Mouse (Mus musculus): ENCODE data around the gene Ccn1.

Ccn1 gene

DNA sequence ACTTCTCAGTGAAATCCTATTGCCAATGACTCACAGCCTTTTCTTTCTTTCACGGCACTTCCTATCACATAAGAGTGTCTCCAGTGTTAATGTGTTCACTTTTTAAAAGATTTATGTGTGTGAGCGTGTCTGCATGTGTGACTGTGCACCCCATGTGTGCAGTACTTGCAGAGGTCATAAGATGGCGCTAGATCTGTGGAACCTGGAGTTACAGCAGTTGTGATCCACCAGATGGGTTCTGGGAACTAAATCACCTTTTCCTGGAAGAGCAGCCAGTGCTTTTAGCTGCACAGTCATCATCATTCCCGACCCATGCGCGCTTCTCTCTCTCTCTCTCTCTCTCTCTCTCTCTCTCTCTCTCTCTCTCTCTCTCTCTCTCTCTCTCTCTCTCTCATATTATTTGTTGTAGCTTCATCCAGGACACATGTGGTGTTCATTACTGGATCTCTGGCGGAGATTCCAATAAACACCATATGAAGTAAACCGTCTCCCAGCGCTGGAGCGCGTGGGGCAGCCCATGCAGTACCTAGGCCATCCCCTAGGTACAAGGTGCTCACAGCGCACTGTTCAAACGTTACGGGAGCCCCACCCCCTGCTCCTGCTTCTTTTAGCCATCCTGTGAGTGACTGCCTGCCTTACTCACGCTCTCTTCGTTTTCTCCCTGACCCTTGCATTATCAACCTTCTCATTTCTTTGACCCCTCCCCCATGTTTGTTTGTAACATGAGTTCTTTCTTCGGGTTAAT is 30.0 kb downstream of the Ccn1 start:
- no peak for DNase-seq (ENCODE audit: low read depth, low spot score)

DNA sequence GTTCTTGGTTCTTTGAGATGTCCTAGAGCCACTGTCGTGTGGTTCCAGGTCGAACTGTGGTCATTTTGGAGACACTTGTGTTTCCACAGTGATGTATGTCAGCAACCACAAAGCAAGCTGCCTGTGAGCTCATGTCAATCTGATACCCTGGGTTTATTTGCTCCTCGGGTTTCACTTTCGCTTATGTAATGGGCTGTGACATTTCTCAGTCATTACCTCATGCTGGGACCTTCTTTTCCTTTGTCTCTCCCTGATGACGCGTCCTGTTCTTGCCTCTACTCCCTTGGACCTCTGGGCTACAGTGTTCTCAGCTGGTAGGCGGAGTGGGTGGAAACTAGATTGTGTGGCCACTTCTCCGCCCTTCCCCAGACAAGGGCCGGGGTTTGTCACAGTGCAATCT is 31.5 kb downstream of the Ccn1 start:
- no peak for DNase-seq (ENCODE audit: low read depth, low spot score)

GRCm38 (mm10) chr3:145614362-145615115 is 35.2 kb downstream of the Ccn1 start:
- no peak for DNase-seq (ENCODE audit: low read depth, low spot score)

DNA sequence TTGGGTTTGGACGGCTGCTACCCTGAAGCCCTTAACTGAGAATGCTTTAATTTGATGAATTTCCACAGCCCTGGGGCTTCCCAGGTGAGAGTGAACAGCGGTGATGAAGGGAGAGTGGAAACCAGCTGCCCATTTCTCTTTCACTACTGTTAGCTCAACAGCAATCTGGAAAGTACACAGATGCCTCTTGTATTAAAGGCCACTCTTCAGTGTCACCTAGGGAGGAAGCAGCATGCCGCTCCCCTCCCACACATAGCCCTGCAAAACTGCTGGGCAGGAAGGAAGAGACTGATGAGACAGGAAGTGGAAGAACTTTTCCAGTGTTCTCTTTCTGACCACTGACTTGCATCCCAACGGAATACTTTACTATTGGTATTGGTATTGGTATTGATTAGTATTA is 36.5 kb downstream of the Ccn1 start:
- no peak for DNase-seq (ENCODE audit: low read depth, low spot score)

DNA sequence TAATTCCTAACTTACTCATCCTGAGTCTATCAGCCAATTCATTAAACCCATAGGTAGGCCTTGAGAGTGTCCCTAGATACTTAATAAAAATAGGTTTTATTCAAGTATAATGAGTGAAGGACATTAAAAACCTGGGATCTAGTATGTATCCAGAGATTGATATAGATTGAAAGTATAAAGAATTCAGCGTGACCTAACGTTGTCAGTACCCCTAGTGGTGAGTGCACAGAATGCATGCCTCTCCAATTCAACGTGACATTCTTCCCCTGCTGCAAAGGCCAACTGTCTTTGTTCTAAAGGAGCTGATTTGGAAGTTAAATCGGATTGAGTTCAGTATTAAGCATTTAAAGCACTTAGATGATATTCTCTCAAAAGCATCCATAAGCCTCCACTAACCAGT is 37.1 kb downstream of the Ccn1 start:
- DNase-seq (ENCODE audit: low read depth, low spot score) = no peak

- no peak for DNase-seq (ENCODE audit: low read depth, low spot score)
These were observed 41.5 kb downstream of the Ccn1 start for GRCm38 (mm10) chr3:145608320-145608719.

DNA sequence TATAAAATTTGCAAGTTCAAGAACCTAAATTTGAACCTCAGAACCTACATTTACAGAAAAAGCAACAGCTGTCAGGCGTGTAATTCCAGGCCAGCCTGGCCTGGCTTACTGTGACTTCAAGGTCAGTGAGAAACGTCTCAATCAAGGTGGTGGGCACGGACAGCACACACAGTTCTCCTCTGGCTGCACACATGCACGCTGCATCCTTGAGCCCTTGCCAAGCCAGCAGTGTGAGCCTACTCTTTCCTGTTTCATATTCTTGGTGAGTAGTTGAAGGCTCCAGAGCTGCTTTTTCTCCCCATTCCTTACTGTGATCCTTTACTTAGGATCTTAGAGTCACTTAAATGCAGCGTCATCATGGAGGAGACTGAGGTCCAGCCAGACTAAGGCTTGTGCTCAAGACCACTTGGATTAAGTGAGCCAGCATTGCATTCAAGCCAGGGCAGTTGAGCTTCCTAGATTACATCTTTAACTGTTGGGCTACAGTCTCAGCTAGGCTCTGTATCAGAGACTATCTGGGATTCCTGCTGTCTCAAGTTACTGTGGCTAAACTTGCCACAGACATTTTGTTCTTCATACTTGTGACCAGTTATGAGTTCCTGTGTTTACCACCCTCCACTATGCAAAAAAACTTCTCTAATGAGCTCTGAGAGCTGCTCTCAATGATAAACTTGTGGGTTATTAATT is 44.2 kb downstream of the Ccn1 start:
- DNase-seq (ENCODE audit: low read depth, low spot score) = no peak

DNA sequence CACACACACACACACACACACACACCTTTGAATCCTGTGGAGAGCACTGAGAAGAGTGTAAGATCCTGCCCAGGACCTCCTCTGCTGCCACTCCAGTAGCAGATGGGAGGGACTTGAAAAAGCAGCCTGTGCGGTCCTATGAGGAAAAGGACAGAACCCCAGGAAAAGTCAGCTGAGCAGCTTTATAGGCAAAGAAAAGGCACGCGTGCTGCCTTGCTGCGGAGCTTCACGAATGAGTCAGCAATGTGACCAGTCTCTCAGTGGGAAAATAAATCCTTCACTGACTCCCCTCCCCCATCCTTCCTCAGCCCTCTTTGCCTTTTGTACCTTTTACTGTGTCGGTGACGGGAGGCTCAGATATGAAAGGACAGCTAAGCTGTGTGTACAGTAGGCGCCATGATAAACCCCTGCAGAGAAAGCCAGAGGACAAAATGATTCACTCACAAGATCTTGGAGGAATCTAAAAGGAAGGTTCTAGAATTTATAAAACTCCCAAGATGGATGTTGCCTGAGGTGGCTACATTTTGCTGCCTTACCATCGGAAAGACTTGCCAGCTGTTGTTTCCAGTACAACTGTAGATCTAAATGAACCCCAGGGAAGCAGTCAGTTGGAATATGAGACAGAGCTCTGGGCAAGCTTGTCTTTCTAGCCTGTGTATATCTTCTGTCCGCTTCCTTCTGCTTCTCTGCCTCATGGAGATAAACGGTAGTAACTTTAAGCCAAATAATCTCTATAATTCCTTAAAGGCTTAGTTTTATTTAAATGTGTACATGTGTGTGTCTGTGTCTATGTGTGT is 47.2 kb downstream of the Ccn1 start:
- DNase-seq (ENCODE audit: low read depth, low spot score) = no peak

DNA sequence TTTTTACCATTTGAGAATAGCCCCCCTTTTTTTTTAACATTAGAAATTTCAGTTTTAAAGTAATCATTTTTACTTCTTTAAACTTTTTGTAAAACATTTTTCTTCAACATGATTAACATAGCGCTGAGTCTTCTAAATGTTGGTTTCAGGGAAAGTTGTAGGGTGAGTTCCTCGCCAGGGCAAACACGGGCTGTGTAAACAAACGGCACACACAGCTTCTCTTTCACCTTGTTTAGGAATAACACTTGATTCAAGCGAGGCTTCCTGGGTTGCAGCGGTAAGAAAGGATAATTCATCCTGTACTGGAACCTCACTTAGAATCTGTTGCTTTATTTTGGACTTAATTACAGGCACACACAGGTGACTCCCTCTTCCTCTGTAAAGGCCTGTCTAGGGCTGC is 48.4 kb downstream of the Ccn1 start:
- no peak for DNase-seq (ENCODE audit: low read depth, low spot score)

GRCm38 (mm10) chr3:145600801-145601200 is 49.0 kb downstream of the Ccn1 start:
- DNase-seq (ENCODE audit: low read depth, low spot score) = no peak

DNA sequence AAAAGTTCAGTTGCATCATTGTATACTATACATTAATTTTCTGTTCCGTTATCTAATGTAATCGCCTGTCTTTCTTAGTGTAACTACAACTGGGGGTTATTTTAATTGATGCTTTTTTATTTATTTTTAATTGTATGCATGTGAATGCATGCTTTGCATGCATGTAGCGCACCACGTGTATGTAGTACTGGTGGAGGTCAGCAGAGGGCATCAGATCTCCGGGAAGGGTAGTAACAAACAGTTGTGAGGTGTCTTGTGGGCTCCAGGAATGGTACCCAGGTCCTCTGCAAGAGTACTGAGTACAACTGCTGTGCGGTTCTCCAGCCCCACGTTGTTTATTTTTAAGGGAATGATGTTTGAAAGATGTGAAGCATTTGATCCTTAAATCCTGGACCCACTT is 50.7 kb downstream of the Ccn1 start:
- no peak for DNase-seq (ENCODE audit: low read depth, low spot score)

All from telencephalon, adult 2 months (tissue).